Mouse (Mus musculus) small intestine, adult 2 months (tissue): Measurements from ENCODE around the gene Uty.

ENCODE experiments used
- CTCF ChIP-seq: fragments of 200-500 bp; IDR thresholded peaks from 2 replicates; pipeline ENCODE4 v1.5.1; 2012; ENCODE audit warnings: low read depth, mild to moderate bottlenecking, control low read depth, inconsistent platforms, low read length, moderate library complexity, mixed read lengths; ENCODE audit not compliant: insufficient replicate concordance, insufficient read length; ENCODE audit errors: extremely low read depth
- POLR2A ChIP-seq: fragments of 200-500 bp; IDR thresholded peaks from 2 replicates; pipeline ENCODE4 v1.6.1; 2012; ENCODE audit warnings: low read depth, mild to moderate bottlenecking, control low read depth, inconsistent platforms, low read length, moderate library complexity

- TF ChIP-seq POLR2A = no peak
- no peak for TF ChIP-seq CTCF
These were observed 131.5 kb downstream of the Uty start for GRCm38 (mm10) chrY:1114016-1114415.
